Mouse (Mus musculus): ENCODE results near the gene Btbd11. TPM values are rescaled to one million over a fixed set of nuclear protein-coding genes. Genes with fewer than 3 reads are reported as not detected.

Btbd11 gene
- polyA plus RNA-seq, 1 experiment: 0.85 TPM

DNA sequence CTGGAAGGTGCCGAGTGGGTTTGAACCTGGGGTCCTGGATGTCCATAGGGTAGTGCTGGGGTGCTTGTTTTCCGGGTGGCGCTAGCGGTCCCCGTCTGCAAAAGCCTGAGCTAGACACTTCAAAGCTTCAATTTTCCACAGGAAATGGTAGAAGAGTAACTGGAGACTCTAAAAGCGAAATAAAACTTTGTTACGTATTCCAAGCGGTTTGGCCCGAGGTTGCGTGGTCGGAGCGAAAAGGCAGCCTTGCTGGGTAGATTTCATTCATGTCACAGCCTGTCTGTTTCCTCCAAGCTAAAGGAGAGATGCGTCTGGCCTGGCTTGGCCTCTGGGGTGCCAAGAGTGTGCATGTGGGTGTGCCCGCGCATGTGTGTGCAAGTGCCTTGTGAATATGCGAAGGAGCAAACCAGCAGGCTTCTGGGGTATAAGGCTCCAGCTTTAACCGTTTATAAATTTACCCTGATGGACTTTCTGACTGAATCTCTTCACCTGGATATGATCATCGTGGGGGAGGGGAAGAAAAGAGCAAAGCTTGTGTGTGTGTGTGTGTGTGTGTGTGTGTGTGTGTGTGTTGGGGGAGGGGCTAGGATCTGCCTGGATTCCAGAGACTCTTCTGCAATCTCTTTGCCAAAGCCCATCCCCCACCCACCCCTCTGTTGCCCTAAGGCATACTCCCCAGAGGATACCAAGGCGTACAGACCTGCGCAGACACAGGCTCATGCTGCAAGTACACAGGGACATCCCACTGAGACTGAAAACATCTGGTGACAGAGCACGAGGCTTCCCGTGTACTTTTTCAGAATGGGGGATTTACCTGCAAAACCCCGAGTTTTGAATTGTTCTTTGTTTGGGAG, 2.9 kb downstream of the Btbd11 start:
- WGBS: 62% methylated on average over 23 of the region's 23 CpGs
- no peaks in the 10 kb centered on the region for H3K4me1 ChIP-seq (ENCODE audit: control insufficient read depth, insufficient read depth, low read length)
- TF ChIP-seq POLR2A (IDR thresholded peaks at IDR 0.05; ENCODE audit: borderline replicate concordance, control insufficient read depth, low read depth, low read length): no peak
- TF ChIP-seq CTCF (IDR thresholded peaks at IDR 0.05; ENCODE audit: control insufficient read depth, insufficient read depth, low read length): no peak
- no peak overlapping the region for H3K27ac ChIP-seq (ENCODE audit: control insufficient read depth, insufficient read depth, low read depth, low read length, poor library complexity)
- no peak overlapping the region for H3K4me3 ChIP-seq (replicated peaks; ENCODE audit: control insufficient read depth, low read depth, low read length)

GRCm38 (mm10) chr10:85393016-85393415, 6.4 kb downstream of the Btbd11 start:
- H3K4me3 ChIP-seq (replicated peaks; ENCODE audit: control insufficient read depth, low read depth, low read length): no peak overlapping the region
- no peak for TF ChIP-seq POLR2A (IDR thresholded peaks at IDR 0.05; ENCODE audit: borderline replicate concordance, control insufficient read depth, low read depth, low read length)
- TF ChIP-seq CTCF (IDR thresholded peaks at IDR 0.05; ENCODE audit: control insufficient read depth, insufficient read depth, low read length): no peak
- H3K4me1 ChIP-seq (ENCODE audit: control insufficient read depth, insufficient read depth, low read length): no peaks in the 10 kb centered on the region
- WGBS: 68% methylated on average over 6 of the region's 6 CpGs
- no peak overlapping the region for H3K27ac ChIP-seq (ENCODE audit: control insufficient read depth, insufficient read depth, low read depth, low read length, poor library complexity)

DNA sequence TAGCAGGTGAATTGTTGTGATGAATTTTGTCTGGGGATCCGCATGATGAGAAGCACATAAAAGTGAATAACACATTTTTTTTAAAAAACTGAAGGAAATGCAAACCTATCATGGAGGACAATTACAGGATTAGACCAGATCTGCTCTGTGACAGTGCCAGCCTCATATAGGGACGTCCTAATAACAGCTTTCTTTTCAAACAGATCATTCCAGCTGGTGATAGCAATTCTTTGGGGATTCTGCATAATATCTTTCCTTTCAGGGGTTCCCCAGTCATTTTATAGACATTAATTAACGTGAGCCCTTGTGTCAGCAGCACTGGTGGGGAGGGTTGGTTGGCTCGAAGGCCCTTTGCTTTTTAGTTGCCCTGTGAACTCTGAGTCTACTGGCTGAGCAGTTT, 7.9 kb downstream of the Btbd11 start:
- 75% methylated on average over 4 of the region's 4 CpGs for WGBS
- H3K4me1 ChIP-seq (ENCODE audit: control insufficient read depth, insufficient read depth, low read length): no peaks in the 10 kb centered on the region
- no peak overlapping the region for H3K4me3 ChIP-seq (replicated peaks; ENCODE audit: control insufficient read depth, low read depth, low read length)
- H3K27ac ChIP-seq (ENCODE audit: control insufficient read depth, insufficient read depth, low read depth, low read length, poor library complexity): no peak overlapping the region
- TF ChIP-seq POLR2A (IDR thresholded peaks at IDR 0.05; ENCODE audit: borderline replicate concordance, control insufficient read depth, low read depth, low read length) (no peak), CTCF (IDR thresholded peaks at IDR 0.05; ENCODE audit: control insufficient read depth, insufficient read depth, low read length) (no peak)

DNA sequence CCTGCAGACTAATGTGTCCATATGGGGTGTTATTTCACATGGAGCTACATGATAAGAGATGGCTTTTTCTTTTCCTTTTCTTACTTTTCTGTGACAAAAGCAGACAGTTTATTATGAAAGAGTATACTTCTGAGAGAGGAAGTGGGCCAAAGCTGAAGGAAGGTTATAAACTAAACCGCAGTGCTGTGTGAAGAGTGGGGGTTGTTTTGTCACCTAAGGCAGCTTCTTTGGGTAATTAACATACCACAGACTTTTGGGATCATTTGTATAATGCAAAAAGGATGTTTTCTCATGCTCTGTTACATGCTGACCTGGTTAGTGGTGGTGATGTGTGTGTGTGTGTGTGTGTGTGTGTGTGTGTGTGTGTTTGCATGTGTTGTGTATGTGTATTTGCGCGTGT, 24.5 kb downstream of the Btbd11 start:
- 58% methylated on average over 3 of the region's 3 CpGs for WGBS
- Histone ChIP-seq H3K27ac (ENCODE audit: control insufficient read depth, insufficient read depth, low read depth, low read length, poor library complexity) (no peak overlapping the region), H3K4me1 (ENCODE audit: control insufficient read depth, insufficient read depth, low read length) (no peaks in the 10 kb centered on the region), H3K4me3 (replicated peaks; ENCODE audit: control insufficient read depth, low read depth, low read length) (no peak overlapping the region)
- TF ChIP-seq POLR2A (IDR thresholded peaks at IDR 0.05; ENCODE audit: borderline replicate concordance, control insufficient read depth, low read depth, low read length) (no peak), CTCF (IDR thresholded peaks at IDR 0.05; ENCODE audit: control insufficient read depth, insufficient read depth, low read length) (no peak)

GRCm38 (mm10) chr10:85420851-85421628, 34.4 kb downstream of the Btbd11 start:
- no peak overlapping the region for H3K27ac ChIP-seq (ENCODE audit: control insufficient read depth, insufficient read depth, low read depth, low read length, poor library complexity)
- no peaks in the 10 kb centered on the region for H3K4me1 ChIP-seq (ENCODE audit: control insufficient read depth, insufficient read depth, low read length)
- TF ChIP-seq CTCF (IDR thresholded peaks at IDR 0.05; ENCODE audit: control insufficient read depth, insufficient read depth, low read length): no peak
- TF ChIP-seq POLR2A (IDR thresholded peaks at IDR 0.05; ENCODE audit: borderline replicate concordance, control insufficient read depth, low read depth, low read length): no peak
- H3K4me3 ChIP-seq (replicated peaks; ENCODE audit: control insufficient read depth, low read depth, low read length): no peak overlapping the region
- 54% methylated on average over 15 of the region's 15 CpGs for WGBS

DNA sequence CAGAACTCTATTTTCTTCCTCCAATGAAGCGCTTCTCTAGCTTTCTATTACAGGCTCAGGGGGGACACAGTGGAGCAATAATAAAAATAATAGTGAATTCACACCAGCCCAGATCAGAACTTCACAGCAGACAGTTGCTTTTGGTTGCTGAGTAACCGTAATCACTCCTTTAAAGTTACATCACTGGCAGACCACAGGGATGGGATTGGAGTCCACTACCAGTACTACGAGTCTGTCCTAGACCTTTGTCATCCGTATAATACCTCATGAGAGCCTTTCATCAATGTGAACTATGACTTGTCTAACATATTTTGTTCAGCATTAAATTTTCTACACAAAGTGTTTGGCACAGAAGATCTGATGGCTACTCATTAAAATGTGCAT, 35.0 kb downstream of the Btbd11 start:
- Histone ChIP-seq H3K4me1 (ENCODE audit: control insufficient read depth, insufficient read depth, low read length) (no peaks in the 10 kb centered on the region), H3K4me3 (replicated peaks; ENCODE audit: control insufficient read depth, low read depth, low read length) (no peak overlapping the region), H3K27ac (ENCODE audit: control insufficient read depth, insufficient read depth, low read depth, low read length, poor library complexity) (no peak overlapping the region)
- 61% methylated on average over 4 of the region's 4 CpGs for WGBS
- TF ChIP-seq CTCF (IDR thresholded peaks at IDR 0.05; ENCODE audit: control insufficient read depth, insufficient read depth, low read length): no peak
- TF ChIP-seq POLR2A (IDR thresholded peaks at IDR 0.05; ENCODE audit: borderline replicate concordance, control insufficient read depth, low read depth, low read length): no peak

DNA sequence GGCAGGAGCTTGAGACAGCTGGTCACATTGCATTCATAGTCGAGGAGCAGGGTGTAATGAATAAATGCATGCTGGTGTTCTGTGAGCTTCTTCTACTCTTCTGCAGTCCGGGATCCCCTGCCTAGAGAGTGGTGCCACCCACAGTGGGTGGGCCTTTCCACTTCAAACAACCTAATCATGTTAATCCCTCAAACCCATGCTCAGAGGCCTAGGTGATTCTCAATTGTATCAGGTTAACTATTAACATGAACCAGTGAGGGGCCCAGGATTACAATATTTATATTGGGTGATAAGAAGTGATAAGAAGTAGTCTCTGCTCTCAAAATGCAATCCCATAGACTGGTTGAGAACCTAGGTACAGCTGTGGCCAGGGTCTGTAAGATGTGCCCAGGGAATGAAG, 39.1 kb downstream of the Btbd11 start:
- 72% methylated on average over 2 of the region's 2 CpGs for WGBS
- Histone ChIP-seq H3K4me1 (ENCODE audit: control insufficient read depth, insufficient read depth, low read length) (no peaks in the 10 kb centered on the region), H3K4me3 (replicated peaks; ENCODE audit: control insufficient read depth, low read depth, low read length) (no peak overlapping the region), H3K27ac (ENCODE audit: control insufficient read depth, insufficient read depth, low read depth, low read length, poor library complexity) (no peak overlapping the region)
- TF ChIP-seq CTCF (IDR thresholded peaks at IDR 0.05; ENCODE audit: control insufficient read depth, insufficient read depth, low read length) (no peak), POLR2A (IDR thresholded peaks at IDR 0.05; ENCODE audit: borderline replicate concordance, control insufficient read depth, low read depth, low read length) (no peak)

GRCm38 (mm10) chr10:85437217-85437616, 50.6 kb downstream of the Btbd11 start:
- H3K4me1 ChIP-seq (ENCODE audit: control insufficient read depth, insufficient read depth, low read length): no peaks in the 10 kb centered on the region
- TF ChIP-seq CTCF (IDR thresholded peaks at IDR 0.05; ENCODE audit: control insufficient read depth, insufficient read depth, low read length): no peak
- TF ChIP-seq POLR2A (IDR thresholded peaks at IDR 0.05; ENCODE audit: borderline replicate concordance, control insufficient read depth, low read depth, low read length): no peak
- H3K27ac ChIP-seq (ENCODE audit: control insufficient read depth, insufficient read depth, low read depth, low read length, poor library complexity): no peak overlapping the region
- 79% methylated on average over 3 of the region's 3 CpGs for WGBS
- no peak overlapping the region for H3K4me3 ChIP-seq (replicated peaks; ENCODE audit: control insufficient read depth, low read depth, low read length)

All from bone marrow, adult 2 months (tissue).